Mouse (Mus musculus) forebrain, embryonic 13.5 days (tissue): Measurements from ENCODE around the gene Lsm4. TPM values are rescaled to one million over a fixed set of nuclear protein-coding genes. Genes with fewer than 3 reads are reported as not detected.
A peak's percentile ranks its signal among the peaks of the same experiment; 100 is the strongest.

Experiments
- ATAC-seq: fragments of 200-750 bp; cut with Nextera tagmentation; 2 replicates; pipeline ENCODE4 v1.8.0; 2017
- H3K27ac ChIP-seq: fragments of 300-500 bp; sonication (generic); 2 replicates; pipeline ENCODE4 v1.5.1; 2015; ENCODE audit warnings: inconsistent platforms, mild to moderate bottlenecking, moderate library complexity
- H3K27me3 ChIP-seq: fragments of 300-500 bp; sonication (generic); 2 replicates; pipeline ENCODE4 v1.6.1; 2015; ENCODE audit warnings: mild to moderate bottlenecking, inconsistent platforms
- H3K36me3 ChIP-seq: fragments of 300-500 bp; sonication (generic); 2 replicates; pipeline ENCODE4 v1.6.1; 2015; ENCODE audit warnings: mild to moderate bottlenecking, inconsistent platforms; ENCODE audit not compliant: poor library complexity, severe bottlenecking
- H3K4me1 ChIP-seq: fragments of 300-500 bp; sonication (generic); 2 replicates; pipeline ENCODE4 v1.6.1; 2015; ENCODE audit warnings: inconsistent platforms
- H3K4me2 ChIP-seq: fragments of 300-500 bp; sonication (generic); 2 replicates; pipeline ENCODE4 v1.6.1; 2015; ENCODE audit warnings: inconsistent platforms, mild to moderate bottlenecking, moderate library complexity
- H3K4me3 ChIP-seq: fragments of 300-500 bp; sonication (generic); 2 replicates; pipeline ENCODE4 v1.5.1; 2015; ENCODE audit warnings: mild to moderate bottlenecking, inconsistent platforms
- H3K9ac ChIP-seq: fragments of 300-500 bp; sonication (generic); 2 replicates; pipeline ENCODE4 v1.6.1; 2015; ENCODE audit warnings: mild to moderate bottlenecking, inconsistent platforms
- H3K9me3 ChIP-seq: fragments of 300-500 bp; sonication (generic); replicated peaks from 2 replicates; pipeline ENCODE4 v1.6.1; 2016; ENCODE audit warnings: inconsistent platforms
- WGBS: fragments of 180-500 bp; shearing (Covaris S2); methylation state at CpG from one replicate; pipeline ENCODE4 v1.1.7; 2015; 5-methylcytosine and 5-hydroxymethylcytosine counted together
- polyA plus RNA-seq: library from polyadenylated mRNA; unstranded; fragments of >200 nt; fragmentation: Nextera tagmentation; extraction: Ambion mirVana; gene quantifications from 2 replicates; pipeline ENCODE4 v1.2.1, GENCODE M21; 2015

Gene Lsm4
- polyA plus RNA-seq, result 238 and 239 TPM in 2 replicates

- peak; percentile 98 for ATAC-seq
- peak within 1 kb of the TSS; percentile 68 for H3K4me3 ChIP-seq
- H3K36me3 ChIP-seq, result peaks cover 16% of the 10 kb centered on the region
- no peaks in the 10 kb centered on the region for H3K9me3 ChIP-seq
- H3K9ac ChIP-seq, result peak within 1 kb of the TSS; percentile 78
- H3K4me2 ChIP-seq, result peak within 1 kb of the TSS; percentile 81
- H3K27ac ChIP-seq, result peak within 1 kb of the TSS; percentile 95
- peaks cover 20% of the 10 kb centered on the region for H3K4me1 ChIP-seq
- under 1% methylated on average over 60 of the region's 60 CpGs for WGBS
- H3K27me3 ChIP-seq, result no peaks in the 10 kb centered on the region
These were observed at the start of gene Lsm4 for GRCm38 (mm10) chr8:70673079-70673856. Gene Lsm4, plus strand, starts transcription at chr8:70673248.

GRCm38 (mm10) chr8:70625104-70625503 is 47.9 kb upstream of the Lsm4 start:
- no peaks in the 10 kb centered on the region for H3K9me3 ChIP-seq
- H3K9ac ChIP-seq, result no peak overlapping the region
- WGBS, result 12% methylated on average over 5 of the region's 5 CpGs
- no peaks in the 10 kb centered on the region for H3K36me3 ChIP-seq
- H3K4me2 ChIP-seq, result no peak overlapping the region
- peaks cover 30% of the 10 kb centered on the region for H3K27me3 ChIP-seq
- H3K4me3 ChIP-seq, result no peak overlapping the region
- peaks cover 8% of the 10 kb centered on the region for H3K4me1 ChIP-seq
- no peak for ATAC-seq
- H3K27ac ChIP-seq, result no peak overlapping the region

GRCm38 (mm10) chr8:70627041-70627440 is 46.0 kb upstream of the Lsm4 start:
- H3K27ac ChIP-seq, result no peak overlapping the region
- no peaks in the 10 kb centered on the region for H3K36me3 ChIP-seq
- no peaks in the 10 kb centered on the region for H3K9me3 ChIP-seq
- no peak for ATAC-seq
- no peak overlapping the region for H3K9ac ChIP-seq
- 90% methylated on average over 5 of the region's 5 CpGs for WGBS
- H3K4me1 ChIP-seq, result peaks cover 20% of the 10 kb centered on the region
- peaks cover 32% of the 10 kb centered on the region for H3K27me3 ChIP-seq
- no peak overlapping the region for H3K4me2 ChIP-seq
- no peak overlapping the region for H3K4me3 ChIP-seq

- H3K4me3 ChIP-seq, result peak overlapping the region; percentile 48
- 59% methylated on average over 7 of the region's 7 CpGs for WGBS
- H3K9me3 ChIP-seq, result no peaks in the 10 kb centered on the region
- H3K27ac ChIP-seq, result peak overlapping the region; percentile 72
- no peaks in the 10 kb centered on the region for H3K36me3 ChIP-seq
- H3K9ac ChIP-seq, result peak overlapping the region; percentile 47
- peak overlapping the region; percentile 64 for H3K4me2 ChIP-seq
- ATAC-seq, result no peak
- peaks cover 20% of the 10 kb centered on the region for H3K27me3 ChIP-seq
- H3K4me1 ChIP-seq, result peaks cover 22% of the 10 kb centered on the region
These were observed 44.0 kb upstream of the Lsm4 start for GRCm38 (mm10) chr8:70628986-70629490.

- ATAC-seq, result peak; percentile 95
- peak overlapping the region; percentile 47 for H3K9ac ChIP-seq
- H3K27me3 ChIP-seq, result peaks cover 20% of the 10 kb centered on the region
- peak overlapping the region; percentile 64 for H3K4me2 ChIP-seq
- no peaks in the 10 kb centered on the region for H3K36me3 ChIP-seq
- WGBS, result 1% methylated on average over 60 of the region's 60 CpGs
- H3K27ac ChIP-seq, result peak overlapping the region; percentile 72
- peaks cover 25% of the 10 kb centered on the region for H3K4me1 ChIP-seq
- H3K9me3 ChIP-seq, result no peaks in the 10 kb centered on the region
- H3K4me3 ChIP-seq, result peak overlapping the region; percentile 48
These were observed 43.2 kb upstream of the Lsm4 start for GRCm38 (mm10) chr8:70629574-70630531.

- no peak overlapping the region for H3K27ac ChIP-seq
- peaks cover 20% of the 10 kb centered on the region for H3K27me3 ChIP-seq
- no peaks in the 10 kb centered on the region for H3K36me3 ChIP-seq
- no peaks in the 10 kb centered on the region for H3K9me3 ChIP-seq
- H3K4me1 ChIP-seq, result peaks cover 25% of the 10 kb centered on the region
- no peak overlapping the region for H3K9ac ChIP-seq
- peak overlapping the region; percentile 22; the same call in 1 of the 2 replicates for H3K4me2 ChIP-seq
- WGBS, result 13% methylated on average over 22 of the region's 22 CpGs
- H3K4me3 ChIP-seq, result no peak overlapping the region
- ATAC-seq, result no peak
These were observed 42.3 kb upstream of the Lsm4 start for GRCm38 (mm10) chr8:70630532-70631381.

GRCm38 (mm10) chr8:70631436-70631835 is 41.6 kb upstream of the Lsm4 start:
- peaks cover 25% of the 10 kb centered on the region for H3K4me1 ChIP-seq
- no peak overlapping the region for H3K4me3 ChIP-seq
- no peaks in the 10 kb centered on the region for H3K9me3 ChIP-seq
- peaks cover 20% of the 10 kb centered on the region for H3K27me3 ChIP-seq
- H3K27ac ChIP-seq, result no peak overlapping the region
- ATAC-seq, result no peak
- H3K36me3 ChIP-seq, result no peaks in the 10 kb centered on the region
- H3K9ac ChIP-seq, result no peak overlapping the region
- H3K4me2 ChIP-seq, result 0 out of 2 replicates have a peak overlapping the region, but pooled peaks have one; percentile 22
- WGBS, result 24% methylated on average over 22 of the region's 24 CpGs

- Histone ChIP-seq H3K4me3 (no peak within 1 kb of the TSS), H3K27me3 (peaks cover 20% of the 10 kb centered on the region), H3K9me3 (no peaks in the 10 kb centered on the region), H3K4me2 (0 out of 2 replicates have a peak within 1 kb of the TSS, but pooled peaks have one; percentile 22), H3K9ac (peak within 1 kb of the TSS; percentile 40; the same call in 1 of the 2 replicates), H3K27ac (no peak within 1 kb of the TSS), H3K36me3 (no peaks in the 10 kb centered on the region), H3K4me1 (peaks cover 29% of the 10 kb centered on the region)
- 84% methylated on average over 6 of the region's 6 CpGs for WGBS
- ATAC-seq, result no peak
These were observed 40.6 kb upstream of the Lsm4 start, which contains the start of gene Gdf15 for GRCm38 (mm10) chr8:70632346-70632892. Gene Gdf15, minus strand, starts transcription at chr8:70632456.

GRCm38 (mm10) chr8:70634066-70634465 is 39.0 kb upstream of the Lsm4 start:
- no peaks in the 10 kb centered on the region for H3K9me3 ChIP-seq
- no peak overlapping the region for H3K27ac ChIP-seq
- 52% methylated on average over 6 of the region's 6 CpGs for WGBS
- H3K4me3 ChIP-seq, result no peak overlapping the region
- no peaks in the 10 kb centered on the region for H3K36me3 ChIP-seq
- H3K27me3 ChIP-seq, result peaks cover 20% of the 10 kb centered on the region
- H3K4me1 ChIP-seq, result peaks cover 29% of the 10 kb centered on the region
- H3K4me2 ChIP-seq, result no peak overlapping the region
- H3K9ac ChIP-seq, result no peak overlapping the region; the same call in 1 of the 2 replicates
- ATAC-seq, result no peak

- no peak overlapping the region for H3K27ac ChIP-seq
- H3K4me2 ChIP-seq, result no peak overlapping the region
- H3K9me3 ChIP-seq, result no peaks in the 10 kb centered on the region
- peaks cover 19% of the 10 kb centered on the region for H3K27me3 ChIP-seq
- no peak for ATAC-seq
- H3K9ac ChIP-seq, result no peak overlapping the region
- 78% methylated on average over 6 of the region's 6 CpGs for WGBS
- no peaks in the 10 kb centered on the region for H3K36me3 ChIP-seq
- H3K4me3 ChIP-seq, result no peak overlapping the region
- H3K4me1 ChIP-seq, result peaks cover 18% of the 10 kb centered on the region
These were observed 37.5 kb upstream of the Lsm4 start for GRCm38 (mm10) chr8:70635527-70635926.

GRCm38 (mm10) chr8:70636838-70637237 is 36.2 kb upstream of the Lsm4 start:
- Histone ChIP-seq H3K9ac (peak overlapping the region; percentile 26; the same call in 1 of the 2 replicates), H3K36me3 (no peaks in the 10 kb centered on the region), H3K4me2 (no peak overlapping the region), H3K9me3 (no peaks in the 10 kb centered on the region), H3K27ac (no peak overlapping the region), H3K27me3 (peaks cover 6% of the 10 kb centered on the region; the same call in 1 of the 2 replicates), H3K4me1 (peaks cover 9% of the 10 kb centered on the region), H3K4me3 (no peak overlapping the region)
- WGBS, result 60% methylated on average over 8 of the region's 8 CpGs
- no peak for ATAC-seq
